Mouse (Mus musculus): ENCODE measurements around the gene Epha3. TPM values are rescaled to one million over a fixed set of nuclear protein-coding genes. Genes with fewer than 3 reads are reported as not detected.

Epha3 gene
- polyA plus RNA-seq (2016; fragmentation: Nextera tagmentation; extraction: Ambion mirVana): 47.0 and 51.8 TPM in 2 replicates

DNA sequence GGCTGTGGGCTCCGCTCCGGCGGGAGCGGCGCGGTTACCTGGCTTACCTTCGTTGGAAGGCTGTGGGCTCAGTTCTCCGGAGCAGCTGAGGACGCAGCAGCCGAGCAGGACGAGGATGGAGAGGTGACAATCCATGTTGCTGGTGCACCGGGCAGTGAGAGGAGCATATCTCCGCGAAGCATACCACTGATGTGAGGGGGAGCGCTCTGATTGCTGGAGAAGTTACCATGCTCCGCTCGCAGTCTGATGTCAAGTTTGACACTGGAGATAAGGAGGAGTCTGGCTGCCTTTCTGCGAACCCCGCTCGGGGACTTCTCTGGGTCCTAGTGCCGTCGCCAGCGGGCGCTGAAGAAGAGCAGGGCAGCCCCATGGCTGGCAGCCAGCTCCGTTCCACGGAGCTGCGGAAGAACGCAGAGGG, at the start of gene Epha3:
Gene Epha3, minus strand, starts transcription at position 263 of the 418 bp plus-strand sequence.
- Histone ChIP-seq H3K9me3 (no peaks in the 10 kb centered on the region), H3K27me3 (ENCODE audit: poor library complexity, severe bottlenecking) (peaks cover 50% of the 10 kb centered on the region), H3K36me3 (replicated peaks) (no peaks in the 10 kb centered on the region), H3K4me3 (peak within 1 kb of the TSS; percentile 67), H3K4me1 (peaks cover 26% of the 10 kb centered on the region), H3K27ac (peak within 1 kb of the TSS; percentile 80)
- under 1% methylated on average over 28 of the region's 28 CpGs for WGBS
- DNase-seq (ENCODE audit: extremely low spot score, low spot score): peak; percentile 85

DNA sequence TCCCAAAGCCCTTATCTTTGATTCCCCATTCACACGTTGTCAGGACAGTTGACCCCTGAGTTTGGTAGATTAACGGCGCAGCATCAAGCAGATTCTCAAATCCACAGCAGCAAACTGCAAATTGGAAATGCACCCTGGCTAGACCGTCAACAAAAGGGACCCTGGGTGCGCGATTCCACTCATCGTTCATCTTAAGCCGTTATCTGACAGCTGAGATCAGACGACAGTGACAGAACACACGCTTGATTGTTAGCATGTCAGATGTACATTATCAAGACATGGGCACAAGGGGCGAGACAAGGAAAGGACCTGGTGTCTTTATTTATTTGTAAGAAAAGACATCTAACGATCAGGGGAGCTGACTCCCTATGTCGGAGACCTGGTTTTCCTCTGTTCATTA, 39.5 kb upstream of the Epha3 start:
- Histone ChIP-seq H3K27ac (no peak overlapping the region), H3K36me3 (replicated peaks) (no peaks in the 10 kb centered on the region), H3K27me3 (ENCODE audit: poor library complexity, severe bottlenecking) (no peaks in the 10 kb centered on the region), H3K4me3 (no peak overlapping the region), H3K4me1 (0 out of 2 replicates have a peak, but pooled peaks cover 5% of the 10 kb centered on the region), H3K9me3 (no peaks in the 10 kb centered on the region)
- WGBS: 80% methylated on average over 13 of the region's 13 CpGs
- no peak for DNase-seq (ENCODE audit: extremely low spot score, low spot score)

DNA sequence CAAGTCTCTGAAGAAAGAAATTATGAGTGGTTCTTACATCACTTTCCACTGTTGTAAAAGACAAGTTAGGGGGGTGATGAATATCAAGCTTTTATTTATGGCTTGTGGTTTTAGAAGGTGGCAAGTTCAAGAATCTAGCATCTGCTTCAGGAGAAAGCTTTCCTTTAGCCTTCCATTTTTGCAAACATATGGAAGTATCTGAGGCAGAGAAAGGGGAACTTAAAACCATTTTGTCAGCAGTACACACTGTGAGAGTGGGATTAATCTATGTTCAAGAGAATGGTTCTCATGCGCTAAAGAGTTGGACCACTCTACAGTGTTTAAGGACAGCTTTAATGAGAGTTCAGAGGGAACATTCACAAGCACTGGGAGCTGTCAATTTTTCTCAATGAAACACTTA, 17.2 kb upstream of the Epha3 start:
- DNase-seq (ENCODE audit: extremely low spot score, low spot score): no peak
- Histone ChIP-seq H3K36me3 (replicated peaks) (no peaks in the 10 kb centered on the region), H3K9me3 (no peaks in the 10 kb centered on the region), H3K4me3 (no peak overlapping the region), H3K4me1 (peaks cover 14% of the 10 kb centered on the region), H3K27ac (no peak overlapping the region), H3K27me3 (ENCODE audit: poor library complexity, severe bottlenecking) (no peaks in the 10 kb centered on the region)
- WGBS: 90% methylated on average over 1 of the region's 1 CpGs

DNA sequence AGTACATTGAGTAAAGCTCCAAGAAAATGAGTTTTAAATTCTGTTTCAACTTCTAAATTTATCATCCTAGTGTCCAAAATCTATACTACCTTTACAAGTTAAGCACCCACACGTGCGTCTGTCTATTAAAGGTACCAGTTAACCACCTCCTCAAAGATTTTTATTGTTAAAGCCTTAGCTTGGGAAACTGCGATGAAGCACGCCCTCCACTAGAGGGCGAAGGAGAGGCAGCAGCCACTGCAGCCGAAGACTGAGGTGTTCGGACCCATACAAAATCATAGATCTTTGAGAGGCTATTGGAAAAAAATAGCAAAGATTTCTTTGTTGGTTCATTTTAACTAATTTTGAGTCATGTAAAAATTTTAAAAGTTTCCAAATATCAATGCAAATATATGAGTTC, 8.3 kb upstream of the Epha3 start:
- DNase-seq (ENCODE audit: extremely low spot score, low spot score): peak; percentile 31
- Histone ChIP-seq H3K4me3 (no peak overlapping the region), H3K27ac (no peak overlapping the region), H3K4me1 (peaks cover 12% of the 10 kb centered on the region), H3K36me3 (replicated peaks) (no peaks in the 10 kb centered on the region), H3K27me3 (ENCODE audit: poor library complexity, severe bottlenecking) (no peaks in the 10 kb centered on the region; the same call in 1 of the 2 replicates), H3K9me3 (no peaks in the 10 kb centered on the region)
- 15% methylated on average over 7 of the region's 7 CpGs for WGBS

DNA sequence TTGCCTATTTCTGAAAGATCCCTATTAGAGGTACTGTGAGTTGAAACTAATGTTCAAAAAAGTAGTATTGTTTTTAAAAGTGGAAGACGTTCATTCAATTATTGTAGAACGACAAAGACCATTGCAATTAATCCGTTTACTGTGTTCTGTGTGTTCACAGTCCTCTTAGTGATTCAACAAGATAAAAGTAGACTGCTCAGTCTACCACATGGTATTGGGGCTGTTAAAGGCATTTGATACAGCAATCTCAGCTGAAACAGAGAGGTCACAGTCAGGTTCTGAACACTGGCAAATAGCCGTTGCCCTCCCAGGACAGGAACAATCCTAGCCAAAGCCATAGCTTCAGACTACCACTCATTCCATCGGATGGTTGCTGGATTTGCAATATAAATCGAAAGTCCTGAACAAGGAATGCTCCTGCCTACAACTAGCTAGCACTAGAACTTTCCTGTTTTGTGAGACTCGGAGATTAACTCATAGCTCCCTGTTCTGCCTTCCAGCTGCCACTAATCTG, 545 bp upstream of the Epha3 start:
- 34% methylated on average over 7 of the region's 7 CpGs for WGBS
- Histone ChIP-seq H3K4me1 (peaks cover 27% of the 10 kb centered on the region), H3K27me3 (ENCODE audit: poor library complexity, severe bottlenecking) (peaks cover 47% of the 10 kb centered on the region), H3K27ac (peak overlapping the region; percentile 80), H3K4me3 (peak overlapping the region; percentile 67), H3K9me3 (no peaks in the 10 kb centered on the region), H3K36me3 (replicated peaks) (no peaks in the 10 kb centered on the region)
- no peak for DNase-seq (ENCODE audit: extremely low spot score, low spot score)

DNA sequence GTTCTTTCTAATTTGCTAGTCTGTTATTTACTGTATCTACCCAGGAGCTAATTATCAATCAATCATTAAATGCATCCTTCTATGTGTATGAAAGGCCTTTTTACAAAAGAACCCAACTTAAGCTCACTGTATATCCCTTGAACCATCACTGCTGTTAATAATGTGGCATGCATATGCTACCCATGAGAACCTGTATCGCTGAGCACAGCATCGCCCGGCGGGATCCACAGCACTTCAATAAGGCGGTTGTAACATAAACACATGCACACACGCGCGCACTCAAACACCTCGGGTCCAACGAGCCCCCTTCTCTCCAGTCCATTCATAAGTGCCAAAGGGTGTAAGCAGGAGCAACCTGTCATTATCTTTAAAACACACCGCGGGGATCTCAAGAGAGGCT, 794 bp downstream of the Epha3 start:
- Histone ChIP-seq H3K4me3 (peak overlapping the region; percentile 67), H3K36me3 (replicated peaks) (no peaks in the 10 kb centered on the region), H3K9me3 (no peaks in the 10 kb centered on the region), H3K4me1 (peaks cover 30% of the 10 kb centered on the region), H3K27ac (peak overlapping the region; percentile 80), H3K27me3 (ENCODE audit: poor library complexity, severe bottlenecking) (peaks cover 58% of the 10 kb centered on the region)
- peak; percentile 39 for DNase-seq (ENCODE audit: extremely low spot score, low spot score)
- under 1% methylated on average over 12 of the region's 12 CpGs for WGBS

DNA sequence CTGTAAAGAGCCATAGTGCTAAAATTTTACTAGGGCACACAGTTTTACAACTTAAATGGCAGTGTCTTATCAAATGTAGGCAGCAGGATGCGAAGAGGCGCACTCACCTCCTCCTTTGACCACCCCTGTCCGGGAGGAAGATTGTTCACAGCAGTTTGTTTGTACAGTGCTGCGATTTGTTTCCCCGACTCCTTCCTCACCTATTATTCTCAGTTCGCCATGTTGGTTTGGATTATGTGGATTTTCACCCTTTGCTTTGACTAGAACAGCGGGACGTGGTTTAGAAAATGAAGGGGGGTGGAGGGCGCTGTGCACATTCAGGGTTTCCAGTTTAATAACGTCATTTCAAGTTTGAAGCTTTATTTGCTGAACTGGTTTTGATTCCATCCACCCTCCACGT, 6.4 kb downstream of the Epha3 start:
- H3K4me3 ChIP-seq: peak overlapping the region; percentile 64
- DNase-seq (ENCODE audit: extremely low spot score, low spot score): no peak
- H3K4me1 ChIP-seq: peaks cover 38% of the 10 kb centered on the region
- H3K36me3 ChIP-seq (replicated peaks): peaks cover 1% of the 10 kb centered on the region; the same call in 1 of the 2 replicates
- H3K9me3 ChIP-seq: no peaks in the 10 kb centered on the region
- WGBS: 1% methylated on average over 11 of the region's 11 CpGs
- H3K27ac ChIP-seq: peak overlapping the region; percentile 92
- peaks cover 28% of the 10 kb centered on the region for H3K27me3 ChIP-seq (ENCODE audit: poor library complexity, severe bottlenecking)

DNA sequence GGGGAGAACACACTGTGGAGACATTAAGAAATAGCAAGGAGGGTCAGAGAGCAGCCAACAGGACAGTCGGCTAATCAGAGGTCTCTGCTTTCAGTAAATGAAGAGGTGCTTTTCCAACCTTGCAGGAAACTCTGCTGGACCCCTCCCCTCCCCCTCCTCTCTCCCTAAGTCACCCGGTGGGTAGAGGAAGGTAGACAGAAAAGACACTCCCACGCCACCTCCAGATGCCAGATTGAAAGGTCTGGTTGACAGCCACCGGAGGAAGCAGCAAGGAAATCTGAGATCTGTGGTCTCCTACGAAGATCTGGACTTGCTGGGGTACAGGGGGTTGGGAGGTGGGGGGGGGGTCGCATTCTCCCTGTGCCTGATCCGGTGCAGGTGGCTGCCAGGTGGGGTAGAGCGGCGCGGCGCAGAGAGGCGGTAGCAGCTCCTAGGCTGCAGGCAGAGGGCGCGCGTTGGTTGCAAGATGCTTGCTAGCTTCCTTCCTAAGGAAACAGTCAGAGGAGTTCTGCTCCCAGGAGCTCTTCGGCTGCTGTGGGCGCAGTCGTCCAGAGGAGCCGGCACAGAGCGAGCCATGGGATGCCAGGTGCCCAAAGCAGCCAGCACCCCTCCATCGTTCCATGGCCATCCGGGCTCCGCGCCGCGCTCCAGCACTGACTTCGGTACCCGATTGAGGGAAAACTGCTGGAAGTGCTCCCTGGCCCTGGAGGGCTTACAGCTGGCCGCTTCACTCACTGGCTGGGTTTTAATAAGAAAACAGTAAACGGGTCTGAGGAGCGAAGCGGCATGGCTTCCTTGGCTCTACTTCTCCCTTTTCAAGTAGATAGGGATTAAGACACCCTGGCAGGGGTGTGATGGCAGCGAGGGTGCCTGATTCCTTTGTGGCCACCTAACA, 7.1 kb downstream of the Epha3 start:
- Histone ChIP-seq H3K9me3 (no peaks in the 10 kb centered on the region), H3K4me3 (peak overlapping the region; percentile 64), H3K4me1 (peaks cover 36% of the 10 kb centered on the region), H3K36me3 (replicated peaks) (peaks cover 3% of the 10 kb centered on the region; the same call in 1 of the 2 replicates), H3K27ac (peak overlapping the region; percentile 92), H3K27me3 (ENCODE audit: poor library complexity, severe bottlenecking) (peaks cover 25% of the 10 kb centered on the region)
- WGBS: 2% methylated on average over 33 of the region's 33 CpGs
- peak; percentile 76 for DNase-seq (ENCODE audit: extremely low spot score, low spot score)

DNA sequence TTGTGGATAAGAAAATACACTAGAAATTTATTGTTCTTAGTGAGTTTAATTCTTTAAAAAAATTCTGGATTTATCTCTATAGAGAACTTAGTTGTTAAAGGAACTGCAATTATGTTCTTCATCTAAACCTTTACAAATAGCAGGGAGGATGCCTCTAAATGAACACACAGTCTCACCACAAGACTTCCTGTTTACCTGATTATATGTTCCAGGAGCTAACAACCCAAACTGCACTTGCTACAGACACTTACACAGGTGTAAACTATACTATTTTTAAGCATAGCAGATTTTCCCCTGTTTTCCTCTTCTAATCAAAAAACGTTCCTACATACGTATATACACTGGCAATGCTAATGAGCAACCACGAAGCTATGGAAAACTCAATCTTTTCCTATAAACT, 13.7 kb downstream of the Epha3 start:
- peaks cover 3% of the 10 kb centered on the region; the same call in 1 of the 2 replicates for H3K36me3 ChIP-seq (replicated peaks)
- H3K4me1 ChIP-seq: no peaks in the 10 kb centered on the region
- no peak overlapping the region for H3K4me3 ChIP-seq
- no peak overlapping the region for H3K27ac ChIP-seq
- no peaks in the 10 kb centered on the region for H3K27me3 ChIP-seq (ENCODE audit: poor library complexity, severe bottlenecking)
- 89% methylated on average over 3 of the region's 3 CpGs for WGBS
- no peaks in the 10 kb centered on the region for H3K9me3 ChIP-seq
- no peak for DNase-seq (ENCODE audit: extremely low spot score, low spot score)

DNA sequence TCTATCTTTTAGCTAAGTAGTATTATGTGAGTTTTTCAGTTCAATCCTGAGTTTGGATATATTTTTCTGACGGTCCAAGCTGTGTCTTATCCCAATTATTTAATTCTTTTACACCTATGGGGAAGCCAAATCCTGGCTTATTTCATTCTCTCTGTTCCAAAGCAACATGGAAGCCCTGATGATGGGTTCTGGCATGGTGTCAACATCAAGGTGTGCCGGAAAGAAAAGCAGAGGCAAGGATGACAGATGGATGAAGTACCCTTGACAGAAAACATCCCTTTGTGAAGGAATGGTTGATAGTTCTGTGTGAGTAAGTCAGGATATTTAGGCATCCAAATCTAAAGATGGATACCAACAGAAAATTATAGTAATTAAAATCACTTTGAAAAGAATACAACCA, 21.1 kb downstream of the Epha3 start:
- Histone ChIP-seq H3K27ac (no peak overlapping the region), H3K27me3 (ENCODE audit: poor library complexity, severe bottlenecking) (no peaks in the 10 kb centered on the region), H3K9me3 (no peaks in the 10 kb centered on the region), H3K4me3 (no peak overlapping the region), H3K36me3 (replicated peaks) (peaks cover 3% of the 10 kb centered on the region; the same call in 1 of the 2 replicates), H3K4me1 (no peaks in the 10 kb centered on the region)
- DNase-seq (ENCODE audit: extremely low spot score, low spot score): no peak
- WGBS: 91% methylated on average over 2 of the region's 2 CpGs

DNA sequence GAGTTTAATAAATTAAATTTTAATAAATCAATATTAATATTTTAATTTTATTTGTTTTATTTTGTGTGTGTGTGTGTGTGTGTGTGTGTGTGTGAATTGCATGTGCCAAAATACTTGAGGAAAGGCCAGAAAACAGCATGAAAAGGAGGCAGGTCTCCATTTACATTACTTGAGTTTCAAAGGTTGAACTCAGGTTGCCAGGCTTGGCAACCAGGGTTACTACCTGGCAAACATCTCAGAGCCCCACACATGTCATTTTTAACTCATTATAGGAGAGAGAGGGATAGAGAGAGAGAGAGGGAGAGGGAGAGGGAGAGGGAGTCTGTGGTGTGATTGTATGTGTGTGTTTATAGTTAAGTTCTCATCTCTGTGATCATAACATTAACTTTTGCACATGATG, 26.5 kb downstream of the Epha3 start:
- Histone ChIP-seq H3K27ac (no peak overlapping the region), H3K4me3 (no peak overlapping the region), H3K36me3 (replicated peaks) (no peaks in the 10 kb centered on the region), H3K9me3 (peaks cover 4% of the 10 kb centered on the region), H3K27me3 (ENCODE audit: poor library complexity, severe bottlenecking) (no peaks in the 10 kb centered on the region), H3K4me1 (no peaks in the 10 kb centered on the region)
- no peak for DNase-seq (ENCODE audit: extremely low spot score, low spot score)

DNA sequence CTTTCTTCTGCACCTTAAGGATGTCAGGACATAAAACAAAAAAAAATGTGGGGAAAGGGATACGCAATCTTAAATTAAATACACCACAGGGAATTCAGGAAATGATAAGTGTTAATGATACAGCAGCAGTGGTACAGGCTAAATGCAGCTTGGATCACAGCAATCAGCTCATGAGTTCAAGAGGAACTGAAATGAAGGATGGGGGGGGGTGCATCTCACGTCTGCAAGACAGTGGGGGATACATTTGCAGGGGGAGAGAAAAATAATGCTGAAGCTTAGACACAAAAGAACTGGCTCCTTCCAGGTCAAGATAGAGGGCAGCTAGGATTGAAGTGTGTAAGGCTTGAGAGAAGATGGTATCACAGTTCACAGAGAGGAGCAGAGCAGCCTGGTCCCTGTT, 42.8 kb downstream of the Epha3 start:
- DNase-seq (ENCODE audit: extremely low spot score, low spot score): no peak
- WGBS: 60% methylated on average over 2 of the region's 2 CpGs
- Histone ChIP-seq H3K4me1 (peaks cover 24% of the 10 kb centered on the region), H3K4me3 (no peak overlapping the region), H3K9me3 (no peaks in the 10 kb centered on the region), H3K27ac (0 out of 2 replicates have a peak overlapping the region, but pooled peaks have one; percentile 8), H3K27me3 (ENCODE audit: poor library complexity, severe bottlenecking) (no peaks in the 10 kb centered on the region), H3K36me3 (replicated peaks) (no peaks in the 10 kb centered on the region)

DNA sequence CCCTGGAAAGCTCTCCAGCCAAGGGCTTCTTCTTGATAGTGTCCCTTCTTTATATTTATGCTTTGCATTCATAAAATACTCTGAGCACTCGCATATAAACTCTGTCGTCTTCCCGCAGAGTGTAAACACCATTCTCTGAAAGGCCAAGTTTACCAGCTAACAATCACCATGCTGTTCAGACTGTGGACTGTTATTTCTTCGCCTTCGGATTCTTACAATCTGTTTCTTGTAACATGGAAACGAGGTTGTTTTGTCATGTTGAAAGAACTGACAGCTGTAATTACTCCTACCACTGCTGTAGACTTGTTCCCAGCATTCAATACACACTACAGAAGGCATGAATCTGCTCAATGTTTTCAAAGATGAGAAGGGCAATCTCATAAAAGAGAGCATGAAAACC, 46.4 kb downstream of the Epha3 start:
- Histone ChIP-seq H3K9me3 (no peaks in the 10 kb centered on the region), H3K27me3 (ENCODE audit: poor library complexity, severe bottlenecking) (no peaks in the 10 kb centered on the region), H3K4me1 (peaks cover 24% of the 10 kb centered on the region), H3K4me3 (no peak overlapping the region), H3K36me3 (replicated peaks) (no peaks in the 10 kb centered on the region), H3K27ac (peak overlapping the region; percentile 42; the same call in 1 of the 2 replicates)
- DNase-seq (ENCODE audit: extremely low spot score, low spot score): no peak
- 64% methylated on average over 6 of the region's 6 CpGs for WGBS

Data from forebrain, embryonic 10.5 days (tissue).